Mouse (Mus musculus): ENCODE results near the gene Hirip3. TPM values are rescaled to one million over a fixed set of nuclear protein-coding genes. Genes with fewer than 3 reads are reported as not detected.
"Not testable (repeated sequence)": the region's sequence is repeated elsewhere in the genome, so short reads cannot be mapped to it uniquely, and the experiment has no call there.

Gene Hirip3
- polyA plus RNA-seq, 1 experiment from 2014 or later: 65.2 TPM

DNA sequence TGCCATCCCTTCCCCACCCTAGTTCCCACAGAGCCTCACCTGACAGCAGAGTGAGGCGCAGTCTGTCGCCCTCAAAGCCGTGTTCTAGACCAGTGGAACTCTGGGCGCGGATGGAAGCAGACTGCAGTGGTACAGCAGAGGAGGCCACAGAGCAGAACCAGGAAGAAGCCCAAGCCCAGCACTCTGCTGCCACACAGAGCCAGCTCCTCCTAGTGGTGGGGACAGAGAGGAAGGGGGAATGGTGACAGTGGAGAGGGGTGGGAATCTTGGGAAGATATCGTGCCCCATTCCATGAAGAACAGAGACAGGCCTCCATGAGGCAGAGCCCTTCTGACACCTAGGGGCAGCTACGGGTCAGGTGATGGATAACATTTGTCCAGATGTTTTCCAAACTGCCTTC lies 27.1 kb downstream of the Hirip3 start:
- Histone ChIP-seq H3K27ac (no peak overlapping the region), H3K4me1 (peaks cover 13% of the 10 kb centered on the region), H3K27me3 (ENCODE audit: poor library complexity, severe bottlenecking) (no peaks in the 10 kb centered on the region), H3K4me3 (no peak overlapping the region), H3K9me3 (no peaks in the 10 kb centered on the region), H3K36me3 (replicated peaks) (peaks cover 22% of the 10 kb centered on the region)
- DNase-seq (ENCODE audit: extremely low spot score, low spot score): no peak
- WGBS: 50% methylated on average over 7 of the region's 7 CpGs

DNA sequence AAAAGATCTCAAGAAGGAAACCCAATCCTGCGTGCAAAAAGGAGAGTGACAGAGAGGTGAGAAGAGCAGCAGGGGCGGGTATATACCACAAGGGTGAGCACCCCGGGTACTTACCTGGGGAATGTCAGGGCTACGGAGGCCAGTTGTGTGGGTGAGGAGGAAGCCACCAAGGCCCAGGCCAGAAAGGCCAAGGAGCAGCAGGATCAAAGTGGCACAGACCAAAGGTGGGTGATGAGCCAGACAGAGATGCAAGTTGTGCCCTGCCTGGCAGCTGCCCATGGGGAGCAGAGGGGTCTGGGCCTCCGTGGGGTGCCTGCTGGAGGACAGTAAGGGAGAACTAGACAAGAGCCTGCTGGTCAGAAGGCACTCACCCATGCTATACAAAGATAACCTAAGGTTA lies 35.1 kb downstream of the Hirip3 start:
- Histone ChIP-seq H3K27ac (0 out of 2 replicates have a peak overlapping the region, but pooled peaks have one; percentile 30), H3K9me3 (no peaks in the 10 kb centered on the region), H3K27me3 (ENCODE audit: poor library complexity, severe bottlenecking) (no peaks in the 10 kb centered on the region), H3K4me3 (peak overlapping the region; percentile 16; the same call in 1 of the 2 replicates), H3K36me3 (replicated peaks) (peaks cover under 1% of the 10 kb centered on the region; the same call in 1 of the 2 replicates), H3K4me1 (peaks cover 23% of the 10 kb centered on the region)
- WGBS: 81% methylated on average over 5 of the region's 5 CpGs
- DNase-seq (ENCODE audit: extremely low spot score, low spot score): no peak

- WGBS: 26% methylated on average over 16 of the region's 16 CpGs
- no peak for DNase-seq (ENCODE audit: extremely low spot score, low spot score)
- H3K9me3 ChIP-seq: no peaks in the 10 kb centered on the region
- peak overlapping the region; percentile 90 for H3K27ac ChIP-seq
- H3K4me1 ChIP-seq: peaks cover 23% of the 10 kb centered on the region
- H3K27me3 ChIP-seq (ENCODE audit: poor library complexity, severe bottlenecking): no peaks in the 10 kb centered on the region
- H3K36me3 ChIP-seq (replicated peaks): no peaks in the 10 kb centered on the region
- H3K4me3 ChIP-seq: peak overlapping the region; percentile 70
These were observed 35.8 kb downstream of the Hirip3 start for GRCm38 (mm10) chr7:126897390-126898101.

GRCm38 (mm10) chr7:126898102-126898990 lies 36.6 kb downstream of the Hirip3 start:
- Histone ChIP-seq H3K4me3 (peak overlapping the region; percentile 70), H3K9me3 (no peaks in the 10 kb centered on the region), H3K36me3 (replicated peaks) (no peaks in the 10 kb centered on the region), H3K4me1 (peaks cover 23% of the 10 kb centered on the region), H3K27ac (peak overlapping the region; percentile 90), H3K27me3 (ENCODE audit: poor library complexity, severe bottlenecking) (no peaks in the 10 kb centered on the region)
- peak; percentile 98 for DNase-seq (ENCODE audit: extremely low spot score, low spot score)
- WGBS: 12% methylated on average over 37 of the region's 37 CpGs

GRCm38 (mm10) chr7:126899781-126900180 lies 38.0 kb downstream of the Hirip3 start:
- not testable (repeated sequence) for H3K27me3 ChIP-seq (ENCODE audit: poor library complexity, severe bottlenecking); H3K9me3 ChIP-seq; H3K36me3 ChIP-seq (replicated peaks); H3K27ac ChIP-seq; DNase-seq (ENCODE audit: extremely low spot score, low spot score); H3K4me3 ChIP-seq
- H3K4me1 ChIP-seq: peaks cover 23% of the 10 kb centered on the region
- WGBS: 93% methylated on average over 8 of the region's 9 CpGs

DNA sequence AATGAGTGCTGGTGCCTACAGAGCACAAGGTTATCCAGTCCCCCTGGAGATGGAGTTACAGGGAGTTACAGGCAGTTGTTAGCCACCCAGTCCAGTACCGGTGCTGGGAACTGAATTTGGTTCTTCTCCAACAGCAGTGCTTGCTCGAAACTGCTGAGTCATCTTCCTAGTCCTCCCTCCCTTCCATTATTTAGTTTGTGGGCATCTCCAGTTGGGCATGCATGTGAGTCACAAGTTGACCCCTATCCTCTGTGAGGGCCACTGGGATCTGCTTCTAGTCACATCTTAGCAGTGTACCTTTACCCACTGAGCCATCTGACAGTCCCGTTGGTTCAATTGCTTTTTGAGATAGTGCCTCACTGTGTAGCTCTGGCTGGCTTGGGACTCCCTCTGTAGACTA lies 43.8 kb downstream of the Hirip3 start:
- Histone ChIP-seq H3K9me3 (no peaks in the 10 kb centered on the region), H3K4me3 (no peak overlapping the region), H3K36me3 (replicated peaks) (no peaks in the 10 kb centered on the region), H3K27me3 (ENCODE audit: poor library complexity, severe bottlenecking) (no peaks in the 10 kb centered on the region), H3K27ac (no peak overlapping the region), H3K4me1 (no peaks in the 10 kb centered on the region)
- 78% methylated on average over 3 of the region's 3 CpGs for WGBS
- DNase-seq (ENCODE audit: extremely low spot score, low spot score): no peak

DNA sequence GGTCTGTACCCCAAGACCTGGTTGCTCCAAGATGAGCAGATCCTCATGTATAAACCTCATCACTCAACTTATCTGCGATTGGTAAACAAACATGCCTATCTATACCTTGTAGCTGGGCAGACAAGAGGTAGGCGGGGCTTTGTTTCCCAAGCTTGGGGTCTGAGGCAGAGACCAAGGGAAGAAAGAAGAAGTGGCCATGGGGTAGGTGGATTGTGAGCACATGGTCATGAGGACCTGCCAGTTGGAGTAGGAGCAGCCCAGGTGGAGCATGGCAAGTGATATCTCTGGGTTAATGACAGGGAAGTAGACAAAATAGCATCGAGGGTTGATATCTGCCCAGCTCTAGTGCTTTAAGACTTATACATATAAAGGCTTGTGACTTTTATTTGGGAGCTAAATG lies 53.1 kb downstream of the Hirip3 start:
- Histone ChIP-seq H3K9me3 (no peaks in the 10 kb centered on the region), H3K36me3 (replicated peaks) (no peaks in the 10 kb centered on the region), H3K27me3 (ENCODE audit: poor library complexity, severe bottlenecking) (no peaks in the 10 kb centered on the region), H3K4me3 (no peak overlapping the region), H3K27ac (no peak overlapping the region), H3K4me1 (peaks cover 3% of the 10 kb centered on the region; the same call in 1 of the 2 replicates)
- DNase-seq (ENCODE audit: extremely low spot score, low spot score): no peak
- WGBS: 93% methylated on average over 3 of the region's 3 CpGs

Other genes with a start within 250 kb of the Hirip3 start
- gene Nupr1, start 231.1 kb upstream of the Hirip3 start, polyA plus RNA-seq (2016; fragmentation: Nextera tagmentation; extraction: Ambion mirVana): 1.3 and 2.0 TPM in 2 replicates
- gene Sgf29, start 212.7 kb upstream of the Hirip3 start, polyA plus RNA-seq (2016; fragmentation: Nextera tagmentation; extraction: Ambion mirVana): 61.1 and 64.5 TPM in 2 replicates
- gene Sult1a1, start 185.5 kb upstream of the Hirip3 start, polyA plus RNA-seq (2016; fragmentation: Nextera tagmentation; extraction: Ambion mirVana): 0.16 and 0.40 TPM in 2 replicates
- gene Bola2, start 166.6 kb upstream of the Hirip3 start, polyA plus RNA-seq (2016; fragmentation: Nextera tagmentation; extraction: Ambion mirVana): 213 and 216 TPM in 2 replicates
- 13.5 and 14.0 TPM in 2 replicates for gene Slx1b, start 166.2 kb upstream of the Hirip3 start, polyA plus RNA-seq (2016; fragmentation: Nextera tagmentation; extraction: Ambion mirVana)
- 33.6 and 40.3 TPM in 2 replicates for gene Coro1a, start 154.2 kb upstream of the Hirip3 start, polyA plus RNA-seq (2016; fragmentation: Nextera tagmentation; extraction: Ambion mirVana)
- gene Mapk3, start 102.4 kb upstream of the Hirip3 start, polyA plus RNA-seq (2016; fragmentation: Nextera tagmentation; extraction: Ambion mirVana): 54.4 and 55.7 TPM in 2 replicates
- gene Gdpd3, start 95.6 kb upstream of the Hirip3 start, polyA plus RNA-seq (2016; fragmentation: Nextera tagmentation; extraction: Ambion mirVana): 0.77 and 0.98 TPM in 2 replicates
- 28.9 and 35.0 TPM in 2 replicates for gene Ypel3, start 85.0 kb upstream of the Hirip3 start, polyA plus RNA-seq (2016; fragmentation: Nextera tagmentation; extraction: Ambion mirVana)
- gene Tbx6, start 80.5 kb upstream of the Hirip3 start, polyA plus RNA-seq (2016; fragmentation: Nextera tagmentation; extraction: Ambion mirVana): 0.32 and 0.61 TPM in 2 replicates
- 413 and 423 TPM in 2 replicates for gene Ppp4c, start 69.5 kb upstream of the Hirip3 start, polyA plus RNA-seq (2016; fragmentation: Nextera tagmentation; extraction: Ambion mirVana)
- 2.6 and 2.9 TPM in 2 replicates for gene Fam57b, start 64.3 kb upstream of the Hirip3 start, polyA plus RNA-seq (2016; fragmentation: Nextera tagmentation; extraction: Ambion mirVana)
- gene 4930451I11Rik, start 30.3 kb upstream of the Hirip3 start, polyA plus RNA-seq (2016; fragmentation: Nextera tagmentation; extraction: Ambion mirVana): not detected in 2 replicates
- gene Doc2a, start 14.6 kb upstream of the Hirip3 start, polyA plus RNA-seq (2016; fragmentation: Nextera tagmentation; extraction: Ambion mirVana): 9.8 and 10.1 TPM in 2 replicates
- gene Ino80e, start 405 bp downstream of the Hirip3 start, polyA plus RNA-seq (2016; fragmentation: Nextera tagmentation; extraction: Ambion mirVana): 110 and 117 TPM in 2 replicates
- 54.0 and 54.1 TPM in 2 replicates for gene Taok2, start 22.7 kb downstream of the Hirip3 start, polyA plus RNA-seq (2016; fragmentation: Nextera tagmentation; extraction: Ambion mirVana)
- 22.2 and 24.9 TPM in 2 replicates for gene Tmem219, start 60.9 kb downstream of the Hirip3 start, polyA plus RNA-seq (2016; fragmentation: Nextera tagmentation; extraction: Ambion mirVana)
- 17.5 and 18.0 TPM in 2 replicates for gene Kctd13, start 66.9 kb downstream of the Hirip3 start, polyA plus RNA-seq (2016; fragmentation: Nextera tagmentation; extraction: Ambion mirVana)
- gene Asphd1, start 87.6 kb downstream of the Hirip3 start, polyA plus RNA-seq (2016; fragmentation: Nextera tagmentation; extraction: Ambion mirVana): 0.21 TPM in 1 of 2 replicates, not detected in the other
- 0.72 and 1.2 TPM in 2 replicates for gene Sez6l2, start 88.6 kb downstream of the Hirip3 start, polyA plus RNA-seq (2016; fragmentation: Nextera tagmentation; extraction: Ambion mirVana)
- 84.6 and 85.7 TPM in 2 replicates for gene Cdipt, start 113.9 kb downstream of the Hirip3 start, polyA plus RNA-seq (2016; fragmentation: Nextera tagmentation; extraction: Ambion mirVana)
- gene Cdiptos, start 114.1 kb downstream of the Hirip3 start, polyA plus RNA-seq (2016; fragmentation: Nextera tagmentation; extraction: Ambion mirVana): 0.72 and 1.0 TPM in 2 replicates
- 3.3 TPM in 2 replicates for gene Mvp, start 152.6 kb downstream of the Hirip3 start, polyA plus RNA-seq (2016; fragmentation: Nextera tagmentation; extraction: Ambion mirVana)
- gene Pagr1b, start 154.5 kb downstream of the Hirip3 start, polyA plus RNA-seq (2016; fragmentation: Nextera tagmentation; extraction: Ambion mirVana): not detected in 2 replicates
- gene Pagr1a, start 155.4 kb downstream of the Hirip3 start, polyA plus RNA-seq (2016; fragmentation: Nextera tagmentation; extraction: Ambion mirVana): 92.7 and 121 TPM in 2 replicates
- gene Gm42742, start 159.1 kb downstream of the Hirip3 start, polyA plus RNA-seq (2016; fragmentation: Nextera tagmentation; extraction: Ambion mirVana): 32.6 and 46.7 TPM in 2 replicates
- 3.5 and 4.0 TPM in 2 replicates for gene Prrt2, start 159.2 kb downstream of the Hirip3 start, polyA plus RNA-seq (2016; fragmentation: Nextera tagmentation; extraction: Ambion mirVana)
- 60.2 and 65.7 TPM in 2 replicates for gene Maz, start 165.1 kb downstream of the Hirip3 start, polyA plus RNA-seq (2016; fragmentation: Nextera tagmentation; extraction: Ambion mirVana)
- gene Kif22, start 180.5 kb downstream of the Hirip3 start, polyA plus RNA-seq (2016; fragmentation: Nextera tagmentation; extraction: Ambion mirVana): 223 and 226 TPM in 2 replicates
- gene Zg16, start 225.4 kb downstream of the Hirip3 start, polyA plus RNA-seq (2016; fragmentation: Nextera tagmentation; extraction: Ambion mirVana): not detected in 2 replicates
- gene AI467606, start 229.4 kb downstream of the Hirip3 start, polyA plus RNA-seq (2016; fragmentation: Nextera tagmentation; extraction: Ambion mirVana): 0.74 TPM in 2 replicates